Comparison of ENCODE assay signal across 20 mouse cellular contexts in the genomic region with DNA sequence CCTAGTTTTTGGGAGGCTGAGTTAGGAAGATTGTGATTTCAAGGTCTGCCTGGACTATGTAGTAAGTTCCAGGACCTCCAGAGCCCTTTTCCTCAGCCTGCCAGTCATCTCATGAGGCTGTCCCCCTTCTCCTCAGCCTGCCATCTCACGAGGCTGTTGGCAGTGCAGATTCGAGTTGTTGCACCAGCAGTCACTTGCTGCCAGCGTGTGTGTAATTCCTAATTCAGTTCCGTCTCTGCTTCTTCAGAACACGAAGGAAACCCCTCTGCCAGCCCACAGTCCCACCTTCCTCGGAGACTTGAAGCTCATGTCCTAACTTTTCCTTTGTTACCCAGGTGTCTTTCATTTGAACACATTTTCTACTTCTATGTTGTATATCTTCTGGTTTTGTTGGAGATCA. TPM values are rescaled to one million over a fixed set of nuclear protein-coding genes. Genes with fewer than 3 reads are reported as not detected.
A peak's percentile ranks its signal among the peaks of the same experiment; 100 is the strongest.
DNase-seq lines count a peak whose midpoint lies in the region; ATAC-seq and TF ChIP-seq lines count a peak whose summit lies in the region.
"Had no signal": no experiment of that assay in that cellular context is flagged by ENCODE, and none has a peak within 500 bp of the region (broad histone marks: within the 10 kb centered on the region; RNA-seq: fewer than 3 reads in every experiment).

No protein-coding gene starts in this region.

- H3K9me3 ChIP-seq in heart, embryonic 13.5 days = no peaks in the 10 kb centered on the region
- H3K9me3 ChIP-seq in heart, embryonic 10.5 days = no peaks in the 10 kb centered on the region
- no peaks in the 10 kb centered on the region for H3K9me3 ChIP-seq in lung, postnatal 0 days (ENCODE audit: low read length)
- H3K9me3 ChIP-seq: embryonic facial prominence, embryonic 13.5 days; forebrain, embryonic 12.5 days; hindbrain, embryonic 10.5 days had no signal

- 76% methylated on average over 6 of the region's 6 CpGs for WGBS in heart, embryonic 13.5 days
- WGBS in heart, embryonic 10.5 days = 78% methylated on average over 6 of the region's 6 CpGs
- WGBS in lung, postnatal 0 days = 71% methylated on average over 6 of the region's 6 CpGs

- no peak for ATAC-seq in heart, embryonic 13.5 days (ENCODE audit: extremely low read depth, insufficient number of reproducible peaks, low FRiP score, low TSS enrichment)
- ATAC-seq in lung, postnatal 0 days = no peak
- ATAC-seq: activated CD4-positive, CD25-positive, alpha-beta regulatory T cell, adult 4 months; forebrain, embryonic 16.5 days; Patski had no signal

- H3K36me3 ChIP-seq in heart, embryonic 13.5 days = peaks cover 4% of the 10 kb centered on the region; the same call in 1 of the 2 replicates
- 0 out of 2 replicates have a peak, but pooled peaks cover 2% of the 10 kb centered on the region for H3K36me3 ChIP-seq in heart, embryonic 10.5 days
- H3K36me3 ChIP-seq in lung, postnatal 0 days (ENCODE audit: insufficient read depth, low read length) = no peaks in the 10 kb centered on the region
- H3K36me3 ChIP-seq: forebrain, embryonic 12.5 days had no signal

- TF ChIP-seq CTCF in layer of hippocampus, adult 2 months (conservative IDR thresholded peaks at IDR 0.05) = no peak
- TF ChIP-seq CTCF in lung, postnatal 0 days (IDR thresholded peaks at IDR 0.05) = no peak

- no peak overlapping the region for H3K9ac ChIP-seq in heart, embryonic 13.5 days
- no peak overlapping the region for H3K9ac ChIP-seq in lung, postnatal 0 days (replicated peaks; ENCODE audit: low read depth)
- H3K9ac ChIP-seq: embryonic facial prominence, embryonic 13.5 days; forebrain, embryonic 12.5 days; hindbrain, embryonic 14.5 days had no signal

- TF ChIP-seq EP300 in lung, postnatal 0 days (IDR thresholded peaks at IDR 0.05) = no peak

- no peaks in the 10 kb centered on the region for H3K27me3 ChIP-seq in heart, embryonic 13.5 days (replicated peaks)
- H3K27me3 ChIP-seq in heart, embryonic 10.5 days (ENCODE audit: insufficient read depth, poor library complexity, severe bottlenecking) = no peaks in the 10 kb centered on the region
- H3K27me3 ChIP-seq in lung, postnatal 0 days (replicated peaks; ENCODE audit: insufficient read depth, low read length) = no peaks in the 10 kb centered on the region
- H3K27me3 ChIP-seq: embryonic facial prominence, embryonic 13.5 days; forebrain, embryonic 12.5 days; Patski had no signal

- H3K4me1 ChIP-seq in heart, embryonic 13.5 days = peaks cover 40% of the 10 kb centered on the region
- H3K4me1 ChIP-seq in heart, embryonic 10.5 days = peaks cover 5% of the 10 kb centered on the region
- peaks cover 3% of the 10 kb centered on the region; the same call in 1 of the 2 replicates for H3K4me1 ChIP-seq in lung, postnatal 0 days (ENCODE audit: insufficient read depth, low read depth, low read length)
- H3K4me1 ChIP-seq: hindbrain, embryonic 10.5 days had no signal

- H3K4me2 ChIP-seq in heart, embryonic 13.5 days = no peak overlapping the region
- no peak overlapping the region for H3K4me2 ChIP-seq in lung, postnatal 0 days (replicated peaks; ENCODE audit: low read depth, low read length)
- H3K4me2 ChIP-seq: embryonic facial prominence, embryonic 13.5 days; forebrain, embryonic 12.5 days; hindbrain, embryonic 14.5 days had no signal

- no peak overlapping the region for H3K4me3 ChIP-seq in heart, embryonic 13.5 days
- H3K4me3 ChIP-seq in heart, embryonic 10.5 days = no peak overlapping the region
- H3K4me3 ChIP-seq in layer of hippocampus, adult 2 months = no peak overlapping the region
- no peak overlapping the region for H3K4me3 ChIP-seq in lung, postnatal 0 days (ENCODE audit: low read depth, low read length)
- H3K4me3 ChIP-seq: embryonic facial prominence, embryonic 13.5 days; forebrain, embryonic 12.5 days; hindbrain, embryonic 10.5 days had no signal

- peak; percentile 12 for DNase-seq in adrenal gland, postnatal 10 days
- no peak for DNase-seq in adrenal gland, postnatal 36 days
- no peak for DNase-seq in heart, embryonic 10.5 days (ENCODE audit: low spot score)
- DNase-seq in layer of hippocampus, adult 2 months (ENCODE audit: low spot score in 2 of 2) = no peak
- no peak for DNase-seq in layer of hippocampus, adult 9-10 months (ENCODE audit: low spot score)
- peak; percentile 66 for DNase-seq in 416B (ENCODE audit: low read depth)
- DNase-seq in lung, postnatal 0 days (ENCODE audit: low spot score) = no peak
- DNase-seq: adrenal gland, postnatal 25 days; cerebellum, adult 11 months; cerebellum, adult 9-10 months; cerebellum, postnatal 36 days; gastrocnemius, postnatal 25 days had no signal

- H3K27ac ChIP-seq in heart, embryonic 13.5 days (replicated peaks) = 0 out of 2 replicates have a peak overlapping the region, but pooled peaks have one; percentile 24
- no peak overlapping the region for H3K27ac ChIP-seq in heart, embryonic 10.5 days
- H3K27ac ChIP-seq in layer of hippocampus, adult 2 months = peak overlapping the region; percentile 47; the same call in 1 of the 2 replicates
- H3K27ac ChIP-seq in lung, postnatal 0 days (ENCODE audit: low read length) = no peak overlapping the region
- H3K27ac ChIP-seq: embryonic facial prominence, embryonic 13.5 days; forebrain, embryonic 12.5 days; hindbrain, embryonic 10.5 days; hindbrain, embryonic 14.5 days had no signal

RNA-seq across cellular contexts. Expression of gene Fchsd2, which starts 38.6 kb away (rescaled TPM):
- 10 to 100 TPM; 22.1 to 30.2 TPM for total RNA-seq in adrenal gland, postnatal 10 days (2021)
- 10 to 100 TPM; 21.2 to 23.2 TPM for total RNA-seq in adrenal gland, postnatal 36 days (2021)
- 12.9 and 13.5 TPM in 2 replicates for polyA plus RNA-seq in heart, embryonic 13.5 days (2015; fragmentation: Nextera tagmentation; extraction: Ambion mirVana)
- 14.2 and 17.3 TPM in 2 replicates for polyA plus RNA-seq in heart, embryonic 10.5 days (2016; fragmentation: Nextera tagmentation; extraction: Ambion mirVana)
- 10 to 100 TPM; 38.5 to 41.2 TPM for total RNA-seq in layer of hippocampus, adult 2 months (2021)
- 16.0 and 17.7 TPM in 2 replicates for polyA plus RNA-seq in lung, postnatal 0 days (2015; fragmentation: Nextera tagmentation; extraction: Ambion mirVana)

Comparison
In these comparisons a context has a peak if more than half of its experiments do, and no peak if none do; other contexts are left out.
1. DNase-seq: peak in adrenal gland, postnatal 10 days (single experiment) and 416B (single experiment); none in adrenal gland, postnatal 36 days (0 of 2), heart, embryonic 10.5 days (single experiment), layer of hippocampus, adult 2 months (0 of 2), layer of hippocampus, adult 9-10 months (single experiment) and lung, postnatal 0 days (single experiment).
2. H3K27ac ChIP-seq: peak in heart, embryonic 13.5 days (single experiment) and layer of hippocampus, adult 2 months (single experiment); none in heart, embryonic 10.5 days (single experiment) and lung, postnatal 0 days (single experiment).